Mouse (Mus musculus) heart, embryonic 14.5 days (tissue): ENCODE data around the gene Card9. TPM values are rescaled to one million over a fixed set of nuclear protein-coding genes. Genes with fewer than 3 reads are reported as not detected.

Experiments used
- ATAC-seq: fragments of 200-750 bp; cut with Nextera tagmentation; 2 replicates; pipeline ENCODE4 v1.8.0; 2017; ENCODE audit warnings: low read depth, moderate TSS enrichment; ENCODE audit not compliant: insufficient number of reproducible peaks, insufficient read depth, low FRiP score
- H3K27ac ChIP-seq, 2 experiments: fragments of 200-500 bp in 1 of 2; fragments of 300-500 bp in 1 of 2; sonication (generic) in 1 of 2; replicated peaks in 1 of 2; 2 replicates each; pipeline ENCODE4 v1.5.1; 2012 to 2014; ENCODE audit warnings: low read depth in 2 of 2, low read length in 2 of 2, control low read depth in 1 of 2, mild to moderate bottlenecking in 1 of 2, mixed read lengths in 1 of 2; ENCODE audit not compliant: control insufficient read depth in 1 of 2, insufficient read depth in 1 of 2
- H3K27me3 ChIP-seq: fragments of 300-500 bp; sonication (generic); 2 replicates; pipeline ENCODE4 v1.6.1; 2014; ENCODE audit warnings: mild to moderate bottlenecking, low read length, control low read depth; ENCODE audit not compliant: control insufficient read depth, insufficient read depth
- H3K36me3 ChIP-seq: fragments of 300-500 bp; sonication (generic); 2 replicates; pipeline ENCODE4 v1.6.1; 2014; ENCODE audit warnings: mild to moderate bottlenecking, control low read depth, low read length, mixed read lengths; ENCODE audit not compliant: control insufficient read depth, insufficient read depth
- H3K4me1 ChIP-seq, 2 experiments: fragments of 200-500 bp in 1 of 2; fragments of 300-500 bp in 1 of 2; sonication (generic) in 1 of 2; 2 replicates each; pipeline ENCODE4 v1.6.1; 2012 to 2014; ENCODE audit warnings: low read length in 2 of 2, control low read depth in 1 of 2, mixed read lengths in 1 of 2; ENCODE audit not compliant: control insufficient read depth in 2 of 2, insufficient read depth in 2 of 2
- H3K4me2 ChIP-seq: fragments of 300-500 bp; sonication (generic); 2 replicates; pipeline ENCODE4 v1.6.1; 2014; ENCODE audit warnings: mild to moderate bottlenecking, low read length
- H3K4me3 ChIP-seq, 2 experiments: fragments of 200-500 bp in 1 of 2; fragments of 300-500 bp in 1 of 2; sonication (generic) in 1 of 2; 2 replicates each; pipeline ENCODE4 v1.5.1; 2012 to 2014; ENCODE audit warnings: low read length in 2 of 2, mild to moderate bottlenecking in 2 of 2, control low read depth in 1 of 2, low read depth in 1 of 2, moderate library complexity in 1 of 2; ENCODE audit not compliant: control insufficient read depth in 1 of 2, insufficient read depth in 1 of 2
- H3K9ac ChIP-seq: fragments of 300-500 bp; sonication (generic); 2 replicates; pipeline ENCODE4 v1.6.1; 2014; ENCODE audit warnings: mild to moderate bottlenecking, low read length
- H3K9me3 ChIP-seq: fragments of 300-500 bp; sonication (generic); 2 replicates; pipeline ENCODE4 v1.6.1; 2016; ENCODE audit warnings: low read length, control low read depth; ENCODE audit not compliant: control insufficient read depth
- WGBS: fragments of 180-500 bp; shearing (Covaris S2); extraction: QIAGEN DNeasy Blood & Tissue Kit; methylation state at CpG from one replicate; pipeline ENCODE4 v1.1.7; 2014; 5-methylcytosine and 5-hydroxymethylcytosine counted together
- polyA plus RNA-seq: library from polyadenylated mRNA; unstranded; fragments of >200 nt; fragmentation: Nextera tagmentation; extraction: Ambion mirVana; gene quantifications from 2 replicates; pipeline ENCODE4 v1.2.1, GENCODE M21; 2014

Card9 gene
- polyA plus RNA-seq, 1 experiment from 2014 or later: 0.61 TPM

GRCm38 (mm10) chr2:26353066-26353980 is 7.4 kb downstream of the Card9 start:
- Histone ChIP-seq H3K9ac (peak overlapping the region; percentile 96; the same call in 1 of the 2 replicates), H3K27ac (no peak overlapping the region)

GRCm38 (mm10) chr2:26352291-26352910 is 8.3 kb downstream of the Card9 start:
- Histone ChIP-seq H3K27me3 (no peaks in the 10 kb centered on the region), H3K27ac (no peak overlapping the region), H3K9ac (peak overlapping the region; percentile 96), H3K36me3 (peaks cover 31% of the 10 kb centered on the region), H3K9me3 (no peaks in the 10 kb centered on the region), H3K4me2 (peak overlapping the region; percentile 93), H3K4me3 (peak overlapping the region; percentile 89 to 93), H3K4me1 (peaks cover 14 to 15% of the 10 kb centered on the region in 2 experiments)
- ATAC-seq: no peak
- WGBS: 3% methylated on average over 36 of the region's 36 CpGs

More at GRCm38 (mm10) chr2:26353066-26353980, 7.4 kb downstream of the Card9 start:
- no peak for ATAC-seq
- no peaks in the 10 kb centered on the region for H3K9me3 ChIP-seq
- H3K27me3 ChIP-seq: no peaks in the 10 kb centered on the region
- 90% methylated on average over 11 of the region's 11 CpGs for WGBS
- H3K4me2 ChIP-seq: peak overlapping the region; percentile 93
- H3K4me1 ChIP-seq: peaks cover 14 to 15% of the 10 kb centered on the region in 2 experiments
- H3K4me3 ChIP-seq: peak overlapping the region in 1 of 2 experiments; percentile 89; a peak in 2 of 4 replicates
- peaks cover 22% of the 10 kb centered on the region for H3K36me3 ChIP-seq

DNA sequence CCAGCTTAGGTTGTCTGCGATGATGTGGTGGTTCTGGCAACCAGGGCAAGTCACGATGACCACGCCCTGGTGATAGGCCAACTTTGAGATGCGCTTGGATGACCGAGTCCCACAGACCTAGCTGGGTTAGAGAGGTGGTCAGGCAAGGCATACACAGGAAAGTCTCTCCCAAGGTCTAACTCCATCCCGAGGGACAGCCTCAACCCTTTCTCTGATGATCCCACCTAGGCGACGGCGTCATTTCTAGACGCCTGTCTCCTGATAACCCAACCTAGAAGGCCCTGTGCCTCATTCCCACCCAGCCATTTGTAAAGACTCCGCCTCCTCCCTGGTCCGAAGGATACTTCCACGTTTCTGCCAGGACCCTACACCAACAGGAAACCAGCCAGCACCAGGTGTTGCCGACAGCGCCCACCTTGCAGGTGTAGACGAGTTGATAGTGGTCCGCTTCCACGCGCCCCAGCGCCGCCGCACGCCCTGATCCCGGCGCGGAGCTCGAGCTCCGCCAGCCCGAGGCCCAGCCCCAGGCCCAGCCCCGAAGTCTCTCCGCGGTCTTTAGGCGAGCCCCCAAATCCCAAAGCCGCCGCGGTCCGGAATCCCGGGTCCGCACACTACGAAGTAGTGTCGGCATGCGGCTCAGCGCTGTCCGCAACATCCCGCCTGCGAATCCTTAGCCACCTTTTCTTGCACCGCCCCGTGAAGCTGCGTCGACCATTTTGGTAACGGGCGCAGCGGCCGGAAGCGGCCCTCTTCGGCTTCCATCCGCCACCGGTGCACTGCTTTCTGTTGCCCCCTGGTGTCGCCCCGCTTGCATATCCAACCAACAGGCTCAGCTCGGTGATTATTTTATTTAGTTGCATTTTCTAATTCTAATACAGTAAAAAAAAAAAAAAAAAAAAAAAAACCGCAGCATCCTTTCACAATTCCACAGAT is 9.1 kb downstream of the Card9 start, which contains the start of gene Dnlz:
Gene Dnlz, minus strand, starts transcription at position 753 of the 933 bp plus-strand sequence.
- Histone ChIP-seq H3K4me3 (peak within 1 kb of the TSS; percentile 89 to 93), H3K27me3 (no peaks in the 10 kb centered on the region), H3K36me3 (peaks cover 39% of the 10 kb centered on the region), H3K9me3 (no peaks in the 10 kb centered on the region), H3K27ac (peak within 1 kb of the TSS; percentile 62 to 80), H3K9ac (peak within 1 kb of the TSS; percentile 96), H3K4me2 (peak within 1 kb of the TSS; percentile 93), H3K4me1 (peaks cover 14 to 15% of the 10 kb centered on the region in 2 experiments)
- peak; percentile 46; the same call in 1 of the 2 replicates for ATAC-seq
- 3% methylated on average over 62 of the region's 62 CpGs for WGBS

GRCm38 (mm10) chr2:26348241-26348640 is 12.5 kb downstream of the Card9 start:
- 46% methylated on average over 6 of the region's 6 CpGs for WGBS
- Histone ChIP-seq H3K36me3 (peaks cover 70% of the 10 kb centered on the region), H3K4me2 (no peak overlapping the region), H3K4me1 (peaks cover 17 to 18% of the 10 kb centered on the region in 2 experiments), H3K9ac (no peak overlapping the region), H3K27me3 (no peaks in the 10 kb centered on the region), H3K4me3 (no peak overlapping the region), H3K9me3 (no peaks in the 10 kb centered on the region), H3K27ac (peak overlapping the region; percentile 49 to 64; a peak in 3 of 4 replicates)
- no peak for ATAC-seq

DNA sequence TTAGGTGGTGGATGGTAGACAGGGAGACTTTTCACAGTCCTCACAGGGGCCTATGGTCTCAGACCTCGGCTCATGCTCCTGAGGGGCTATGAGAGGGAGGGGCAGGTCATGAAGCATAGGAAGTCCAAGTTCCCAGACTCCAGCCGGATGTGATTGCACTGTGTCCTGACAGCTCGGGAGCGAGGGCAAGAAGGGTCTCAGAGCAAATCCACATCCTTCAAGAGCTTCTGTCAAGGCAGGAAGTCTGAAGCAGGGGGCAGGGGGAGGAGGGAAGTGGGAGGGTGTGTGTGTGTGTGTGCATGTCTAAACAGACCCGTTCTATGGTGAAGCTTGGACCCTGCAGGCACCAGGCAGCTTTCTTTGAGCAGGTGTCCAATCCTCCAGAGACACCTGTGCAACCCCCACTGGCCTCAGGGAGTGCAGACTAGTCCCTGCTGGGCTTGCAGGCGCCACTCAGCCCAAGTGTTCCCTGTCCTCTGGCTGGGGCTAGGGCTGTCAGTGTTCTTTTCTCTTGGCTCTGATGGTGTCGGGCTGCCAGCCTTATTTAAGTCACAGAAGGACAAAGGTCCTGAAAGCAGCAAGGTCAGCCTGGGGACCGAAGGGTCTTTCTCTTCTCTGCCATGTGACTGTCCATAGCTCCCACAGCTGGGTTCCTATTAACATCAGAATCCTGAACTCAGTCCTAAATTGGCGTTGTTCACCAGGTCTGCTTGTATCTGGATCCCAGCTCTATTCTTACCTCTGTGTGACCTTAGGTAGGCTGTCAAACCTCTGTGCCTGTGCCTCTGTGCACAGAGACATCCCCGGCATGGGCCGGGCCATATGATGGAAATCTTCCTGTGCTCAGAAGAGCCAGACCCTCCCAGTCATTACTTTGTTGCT is 17.9 kb downstream of the Card9 start:
- Histone ChIP-seq H3K4me3 (no peak overlapping the region), H3K4me2 (peak overlapping the region; percentile 22)
- ATAC-seq: peak; percentile 15; the same call in 1 of the 2 replicates

GRCm38 (mm10) chr2:26342044-26342443 is 18.7 kb downstream of the Card9 start:
- Histone ChIP-seq H3K27ac (peak overlapping the region; percentile 93 to 98), H3K9me3 (no peaks in the 10 kb centered on the region), H3K9ac (peak overlapping the region; percentile 62), H3K4me1 (peaks cover 51% of the 10 kb centered on the region in 2 experiments), H3K36me3 (peaks cover 53% of the 10 kb centered on the region), H3K27me3 (no peaks in the 10 kb centered on the region), H3K4me3 (no peak overlapping the region), H3K4me2 (peak overlapping the region; percentile 55)
- ATAC-seq: peak; percentile 75
- WGBS: 18% methylated on average over 10 of the region's 10 CpGs

More for the DNA sequence above, 17.9 kb downstream of the Card9 start:
- WGBS: 48% methylated on average over 11 of the region's 11 CpGs
- Histone ChIP-seq H3K4me1 (peaks cover 51% of the 10 kb centered on the region in 2 experiments), H3K36me3 (peaks cover 61% of the 10 kb centered on the region), H3K9me3 (no peaks in the 10 kb centered on the region), H3K27ac (peak overlapping the region; percentile 93 to 98), H3K27me3 (no peaks in the 10 kb centered on the region), H3K9ac (peak overlapping the region; percentile 23; the same call in 1 of the 2 replicates)
